Mouse (Mus musculus) forebrain, embryonic 16.5 days (tissue): Measurements from ENCODE around the gene Psen2. TPM values are rescaled to one million over a fixed set of nuclear protein-coding genes. Genes with fewer than 3 reads are reported as not detected.

Source experiments
- ATAC-seq: fragments of 200-750 bp; cut with Nextera tagmentation; 2 replicates; pipeline ENCODE4 v1.8.0; 2017; ENCODE audit warnings: mild to moderate bottlenecking, moderate library complexity
- H3K27ac ChIP-seq: fragments of 300-500 bp; sonication (generic); 2 replicates; pipeline ENCODE4 v1.5.1; 2014; ENCODE audit warnings: low read length, control low read depth
- H3K27me3 ChIP-seq: fragments of 300-500 bp; sonication (generic); replicated peaks from 2 replicates; pipeline ENCODE4 v1.6.1; 2014; ENCODE audit warnings: low read length; ENCODE audit not compliant: control insufficient read depth, insufficient read depth
- H3K36me3 ChIP-seq: fragments of 300-500 bp; sonication (generic); 2 replicates; pipeline ENCODE4 v1.6.1; 2014; ENCODE audit not compliant: control insufficient read depth, insufficient read depth
- H3K4me1 ChIP-seq: fragments of 300-500 bp; sonication (generic); replicated peaks from 2 replicates; pipeline ENCODE4 v1.6.1; 2014; ENCODE audit warnings: low read length; ENCODE audit not compliant: control insufficient read depth, insufficient read depth
- H3K4me2 ChIP-seq: fragments of 300-500 bp; sonication (generic); 2 replicates; pipeline ENCODE4 v1.6.1; 2014; ENCODE audit warnings: mild to moderate bottlenecking, low read length, control low read depth
- H3K4me3 ChIP-seq: fragments of 300-500 bp; sonication (generic); replicated peaks from 2 replicates; pipeline ENCODE4 v1.5.1; 2014; ENCODE audit warnings: mild to moderate bottlenecking, low read length, control low read depth
- H3K9ac ChIP-seq: fragments of 300-500 bp; sonication (generic); replicated peaks from 2 replicates; pipeline ENCODE4 v1.6.1; 2014; ENCODE audit warnings: low read depth, low read length, control low read depth
- H3K9me3 ChIP-seq: fragments of 300-500 bp; sonication (generic); 2 replicates; pipeline ENCODE4 v1.6.1; 2016; ENCODE audit warnings: low read length; ENCODE audit not compliant: control insufficient read depth
- WGBS: fragments of 180-500 bp; shearing (Covaris S2); extraction: QIAGEN DNeasy Blood & Tissue Kit; methylation state at CpG from one replicate; pipeline ENCODE4 v1.1.7; 2014; 5-methylcytosine and 5-hydroxymethylcytosine counted together
- polyA plus RNA-seq: library from polyadenylated mRNA; unstranded; fragments of >200 nt; fragmentation: Nextera tagmentation; extraction: Ambion mirVana; gene quantifications from 2 replicates; pipeline ENCODE4 v1.2.1, GENCODE M21; 2015

Psen2 gene
- 11.5 and 14.7 TPM in 2 replicates for polyA plus RNA-seq

- H3K27me3 ChIP-seq, result 0 out of 2 replicates have a peak, but pooled peaks cover 3% of the 10 kb centered on the region
- no peaks in the 10 kb centered on the region for H3K4me1 ChIP-seq
- no peak for ATAC-seq
- no peak within 1 kb of the TSS for H3K9ac ChIP-seq
- 23% methylated on average over 7 of the region's 7 CpGs for WGBS
- no peak within 1 kb of the TSS for H3K4me3 ChIP-seq
- H3K27ac ChIP-seq, result no peak within 1 kb of the TSS
- H3K36me3 ChIP-seq, result no peaks in the 10 kb centered on the region
- no peaks in the 10 kb centered on the region for H3K9me3 ChIP-seq
- no peak within 1 kb of the TSS for H3K4me2 ChIP-seq
Measured at GRCm38 (mm10) chr1:180263364-180263997, at the start of gene Psen2. Gene Psen2 (minus strand): TSS chr1:180263438.

GRCm38 (mm10) chr1:180312792-180313311, 49.6 kb upstream of the Psen2 start:
- Histone ChIP-seq H3K27me3 (0 out of 2 replicates have a peak, but pooled peaks cover 3% of the 10 kb centered on the region), H3K27ac (no peak overlapping the region), H3K4me2 (peak overlapping the region; percentile 48), H3K9ac (no peak overlapping the region), H3K9me3 (no peaks in the 10 kb centered on the region), H3K4me3 (peak overlapping the region; percentile 5; the same call in 1 of the 2 replicates), H3K4me1 (peaks cover 17% of the 10 kb centered on the region), H3K36me3 (no peaks in the 10 kb centered on the region)
- ATAC-seq, result peak; percentile 70
- WGBS, result 15% methylated on average over 6 of the region's 6 CpGs

GRCm38 (mm10) chr1:180312286-180312685, 49.0 kb upstream of the Psen2 start:
- H3K36me3 ChIP-seq, result no peaks in the 10 kb centered on the region

GRCm38 (mm10) chr1:180308897-180309296, 45.7 kb upstream of the Psen2 start:
- no peak for ATAC-seq
- H3K27me3 ChIP-seq, result no peaks in the 10 kb centered on the region
- no peak overlapping the region for H3K4me3 ChIP-seq
- 76% methylated on average over 4 of the region's 4 CpGs for WGBS
- H3K27ac ChIP-seq, result no peak overlapping the region
- H3K4me2 ChIP-seq, result no peak overlapping the region
- H3K4me1 ChIP-seq, result peaks cover 15% of the 10 kb centered on the region
- no peaks in the 10 kb centered on the region for H3K36me3 ChIP-seq
- no peak overlapping the region for H3K9ac ChIP-seq
- no peaks in the 10 kb centered on the region for H3K9me3 ChIP-seq

More at GRCm38 (mm10) chr1:180312286-180312685, 49.0 kb upstream of the Psen2 start:
- no peaks in the 10 kb centered on the region for H3K9me3 ChIP-seq
- 0 out of 2 replicates have a peak, but pooled peaks cover 3% of the 10 kb centered on the region for H3K27me3 ChIP-seq
- WGBS, result 55% methylated on average over 6 of the region's 6 CpGs
- peaks cover 17% of the 10 kb centered on the region for H3K4me1 ChIP-seq
- ATAC-seq, result no peak
- no peak overlapping the region for H3K9ac ChIP-seq
- H3K27ac ChIP-seq, result no peak overlapping the region
- H3K4me3 ChIP-seq, result no peak overlapping the region
- H3K4me2 ChIP-seq, result no peak overlapping the region

GRCm38 (mm10) chr1:180307661-180308060, 44.4 kb upstream of the Psen2 start:
- no peak overlapping the region for H3K4me2 ChIP-seq
- H3K4me1 ChIP-seq, result peaks cover 4% of the 10 kb centered on the region
- WGBS, result 45% methylated on average over 2 of the region's 2 CpGs
- H3K4me3 ChIP-seq, result no peak overlapping the region
- H3K9me3 ChIP-seq, result no peaks in the 10 kb centered on the region
- ATAC-seq, result no peak
- H3K27me3 ChIP-seq, result no peaks in the 10 kb centered on the region
- H3K27ac ChIP-seq, result no peak overlapping the region
- no peak overlapping the region for H3K9ac ChIP-seq
- no peaks in the 10 kb centered on the region for H3K36me3 ChIP-seq

- no peak overlapping the region for H3K4me2 ChIP-seq
- H3K27me3 ChIP-seq, result no peaks in the 10 kb centered on the region
- no peak for ATAC-seq
- no peaks in the 10 kb centered on the region for H3K9me3 ChIP-seq
- no peaks in the 10 kb centered on the region for H3K36me3 ChIP-seq
- H3K27ac ChIP-seq, result no peak overlapping the region
- no peak overlapping the region for H3K4me3 ChIP-seq
- no peak overlapping the region for H3K9ac ChIP-seq
- no peaks in the 10 kb centered on the region for H3K4me1 ChIP-seq
- WGBS, result 88% methylated on average over 9 of the region's 9 CpGs
Measured at GRCm38 (mm10) chr1:180306889-180307288, 43.7 kb upstream of the Psen2 start.

- no peak overlapping the region for H3K27ac ChIP-seq
- 50% methylated on average over 5 of the region's 5 CpGs for WGBS
- no peaks in the 10 kb centered on the region for H3K27me3 ChIP-seq
- ATAC-seq, result no peak
- no peaks in the 10 kb centered on the region for H3K36me3 ChIP-seq
- no peaks in the 10 kb centered on the region for H3K4me1 ChIP-seq
- H3K4me2 ChIP-seq, result no peak overlapping the region
- H3K9me3 ChIP-seq, result no peaks in the 10 kb centered on the region
- no peak overlapping the region for H3K9ac ChIP-seq
- H3K4me3 ChIP-seq, result no peak overlapping the region
Measured at GRCm38 (mm10) chr1:180303600-180303999, 40.4 kb upstream of the Psen2 start.

GRCm38 (mm10) chr1:180302253-180303120, 39.2 kb upstream of the Psen2 start:
- Histone ChIP-seq H3K9ac (no peak overlapping the region), H3K4me1 (no peaks in the 10 kb centered on the region), H3K36me3 (no peaks in the 10 kb centered on the region), H3K4me3 (no peak overlapping the region), H3K4me2 (no peak overlapping the region), H3K9me3 (no peaks in the 10 kb centered on the region), H3K27me3 (no peaks in the 10 kb centered on the region), H3K27ac (no peak overlapping the region)
- ATAC-seq, result no peak
- 76% methylated on average over 12 of the region's 12 CpGs for WGBS

- Histone ChIP-seq H3K9me3 (no peaks in the 10 kb centered on the region), H3K4me1 (no peaks in the 10 kb centered on the region), H3K9ac (no peak overlapping the region), H3K4me3 (no peak overlapping the region), H3K36me3 (no peaks in the 10 kb centered on the region), H3K4me2 (no peak overlapping the region), H3K27me3 (no peaks in the 10 kb centered on the region), H3K27ac (no peak overlapping the region)
- no peak for ATAC-seq
- WGBS, result 37% methylated on average over 4 of the region's 4 CpGs
Measured at GRCm38 (mm10) chr1:180300997-180301396, 37.8 kb upstream of the Psen2 start.
